Comparison of ENCODE assay signal across 10 mouse cellular contexts in genomic region chrX:143448636-143449346, GRCm38 (mm10). TPM values are rescaled to one million over a fixed set of nuclear protein-coding genes. Genes with fewer than 3 reads are reported as not detected.
DNase-seq lines count a peak whose midpoint lies in the region; ATAC-seq and TF ChIP-seq lines count a peak whose summit lies in the region.
"Had no signal": no experiment of that assay in that cellular context is flagged by ENCODE, and none has a peak within 500 bp of the region (broad histone marks: within the 10 kb centered on the region; RNA-seq: fewer than 3 reads in every experiment).

No protein-coding gene starts in this region.

- H3K9me3 ChIP-seq in hindbrain, postnatal 0 days (ENCODE audit: low read length), result no peaks in the 10 kb centered on the region
- H3K9me3 ChIP-seq in hindbrain, embryonic 12.5 days (replicated peaks), result no peaks in the 10 kb centered on the region
- no peaks in the 10 kb centered on the region for H3K9me3 ChIP-seq in lung, postnatal 0 days (ENCODE audit: low read length)
- H3K9me3 ChIP-seq in neural tube, embryonic 15.5 days (replicated peaks), result no peaks in the 10 kb centered on the region
- H3K9me3 ChIP-seq: heart, embryonic 13.5 days had no signal

- no peak overlapping the region for H3K27ac ChIP-seq in hindbrain, postnatal 0 days
- no peak overlapping the region for H3K27ac ChIP-seq in hindbrain, embryonic 12.5 days
- H3K27ac ChIP-seq in lung, postnatal 0 days (ENCODE audit: low read length), result no peak overlapping the region
- no peak overlapping the region for H3K27ac ChIP-seq in neural tube, embryonic 15.5 days (replicated peaks)
- H3K27ac ChIP-seq: heart, embryonic 13.5 days had no signal

- H3K9ac ChIP-seq in hindbrain, postnatal 0 days (replicated peaks; ENCODE audit: low read length), result no peak overlapping the region
- no peak overlapping the region for H3K9ac ChIP-seq in hindbrain, embryonic 12.5 days
- H3K9ac ChIP-seq in lung, postnatal 0 days (replicated peaks; ENCODE audit: low read depth), result no peak overlapping the region
- no peak overlapping the region for H3K9ac ChIP-seq in neural tube, embryonic 15.5 days (replicated peaks)
- H3K9ac ChIP-seq: heart, embryonic 13.5 days had no signal

- peak; percentile 47 for DNase-seq in hindbrain, postnatal 0 days (ENCODE audit: low spot score)
- DNase-seq in lung, postnatal 0 days (ENCODE audit: low spot score), result peak; percentile 33
- no peak for DNase-seq in lung, adult 2 months
- peak; percentile 38 for DNase-seq in brain, embryonic 14.5 days (ENCODE audit: low read depth)
- peak; percentile 10 for DNase-seq in mesoderm, embryonic 11.5 days (ENCODE audit: low read depth, low spot score)
- DNase-seq: spleen, adult 18-20 months had no signal

- no peak for TF ChIP-seq EP300 in lung, postnatal 0 days (IDR thresholded peaks at IDR 0.05)

- no peak for ATAC-seq in hindbrain, postnatal 0 days
- no peak for ATAC-seq in hindbrain, embryonic 12.5 days (ENCODE audit: low FRiP score)
- ATAC-seq in lung, postnatal 0 days, result no peak
- no peak for ATAC-seq in neural tube, embryonic 15.5 days (ENCODE audit: low FRiP score)

- H3K4me3 ChIP-seq in hindbrain, postnatal 0 days (ENCODE audit: low read length), result no peak overlapping the region
- no peak overlapping the region for H3K4me3 ChIP-seq in hindbrain, embryonic 12.5 days
- no peak overlapping the region for H3K4me3 ChIP-seq in lung, postnatal 0 days (ENCODE audit: low read depth, low read length)
- no peak overlapping the region for H3K4me3 ChIP-seq in lung, adult 2 months (replicated peaks; ENCODE audit: extremely low read depth, low read depth, low read length)
- no peak overlapping the region for H3K4me3 ChIP-seq in neural tube, embryonic 15.5 days (replicated peaks)
- H3K4me3 ChIP-seq: heart, embryonic 13.5 days had no signal

- no peak overlapping the region for H3K4me2 ChIP-seq in hindbrain, postnatal 0 days (ENCODE audit: low read depth, low read length)
- H3K4me2 ChIP-seq in hindbrain, embryonic 12.5 days (replicated peaks), result no peak overlapping the region
- H3K4me2 ChIP-seq in lung, postnatal 0 days (replicated peaks; ENCODE audit: low read depth, low read length), result no peak overlapping the region
- no peak overlapping the region for H3K4me2 ChIP-seq in neural tube, embryonic 15.5 days
- H3K4me2 ChIP-seq: heart, embryonic 13.5 days had no signal

- TF ChIP-seq CTCF in hindbrain, postnatal 0 days (IDR thresholded peaks at IDR 0.05; ENCODE audit: low read depth), result peak; percentile 68
- peak; percentile 60 for TF ChIP-seq CTCF in lung, postnatal 0 days (IDR thresholded peaks at IDR 0.05)
- no peak for TF ChIP-seq CTCF in lung, adult 2 months (IDR thresholded peaks at IDR 0.05; ENCODE audit: insufficient read depth, low read length)
- peak; percentile 53; the same call in 1 of the 2 replicates for TF ChIP-seq CTCF in brain, embryonic 14.5 days (IDR thresholded peaks at IDR 0.05; ENCODE audit: borderline replicate concordance, extremely low read depth, insufficient read depth, insufficient read length)

- no peak for TF ChIP-seq POLR2A in lung, adult 2 months (IDR thresholded peaks at IDR 0.05; ENCODE audit: borderline replicate concordance, extremely low read depth, low read depth, low read length)
- TF ChIP-seq POLR2A in brain, embryonic 14.5 days (IDR thresholded peaks at IDR 0.05; ENCODE audit: borderline replicate concordance, extremely low read depth, insufficient read depth, insufficient read length, poor library complexity, severe bottlenecking), result no peak

- 57% methylated on average over 7 of the region's 7 CpGs for WGBS in hindbrain, postnatal 0 days
- WGBS in hindbrain, embryonic 12.5 days, result 58% methylated on average over 7 of the region's 7 CpGs
- WGBS in lung, postnatal 0 days, result 43% methylated on average over 7 of the region's 7 CpGs
- 47% methylated on average over 7 of the region's 7 CpGs for WGBS in lung, adult 2 months
- WGBS in neural tube, embryonic 15.5 days, result 60% methylated on average over 7 of the region's 7 CpGs

- no peaks in the 10 kb centered on the region for H3K4me1 ChIP-seq in hindbrain, postnatal 0 days (ENCODE audit: insufficient read depth, low read length)
- H3K4me1 ChIP-seq in hindbrain, embryonic 12.5 days, result no peaks in the 10 kb centered on the region
- H3K4me1 ChIP-seq in lung, postnatal 0 days (ENCODE audit: insufficient read depth, low read depth, low read length), result no peaks in the 10 kb centered on the region
- no peaks in the 10 kb centered on the region for H3K4me1 ChIP-seq in lung, adult 2 months (ENCODE audit: control insufficient read depth, insufficient read depth, low read length)
- H3K4me1 ChIP-seq in neural tube, embryonic 15.5 days, result no peaks in the 10 kb centered on the region
- H3K4me1 ChIP-seq: heart, embryonic 13.5 days had no signal

- no peaks in the 10 kb centered on the region for H3K27me3 ChIP-seq in hindbrain, postnatal 0 days (ENCODE audit: insufficient read depth, low read length)
- peaks cover 9% of the 10 kb centered on the region for H3K27me3 ChIP-seq in hindbrain, embryonic 12.5 days
- no peaks in the 10 kb centered on the region for H3K27me3 ChIP-seq in lung, postnatal 0 days (replicated peaks; ENCODE audit: insufficient read depth, low read length)
- no peaks in the 10 kb centered on the region; the same call in 1 of the 2 replicates for H3K27me3 ChIP-seq in neural tube, embryonic 15.5 days (replicated peaks)

- H3K36me3 ChIP-seq in hindbrain, postnatal 0 days (ENCODE audit: insufficient read depth, low read length), result no peaks in the 10 kb centered on the region
- H3K36me3 ChIP-seq in hindbrain, embryonic 12.5 days, result no peaks in the 10 kb centered on the region
- H3K36me3 ChIP-seq in lung, postnatal 0 days (ENCODE audit: insufficient read depth, low read length), result no peaks in the 10 kb centered on the region
- no peaks in the 10 kb centered on the region for H3K36me3 ChIP-seq in neural tube, embryonic 15.5 days
- H3K36me3 ChIP-seq: heart, embryonic 13.5 days had no signal

RNA-seq across cellular contexts. Expression of gene Chrdl1, which starts 54.7 kb away (rescaled TPM):
- total RNA-seq in hindbrain, postnatal 0 days (2014; rRNA removed), result 3.6 TPM in 2 replicates
- 2.1 and 3.2 TPM in 2 replicates for polyA plus RNA-seq in hindbrain, postnatal 0 days (2015; fragmentation: Nextera tagmentation; extraction: Ambion mirVana)
- polyA plus RNA-seq in hindbrain, embryonic 12.5 days (2016; fragmentation: Nextera tagmentation; extraction: Ambion mirVana), result 10.4 and 12.5 TPM in 2 replicates
- polyA plus RNA-seq in lung, postnatal 0 days (2015; fragmentation: Nextera tagmentation; extraction: Ambion mirVana), result 0.14 and 0.20 TPM in 2 replicates
- polyA plus RNA-seq in lung, adult 2 months (2012; rRNA removed), result 5.2 and 12.8 TPM in 2 replicates
- 1.9 and 3.8 TPM in 2 replicates for polyA plus RNA-seq in brain, embryonic 14.5 days (2012; rRNA removed)
- polyA plus RNA-seq in neural tube, embryonic 15.5 days (2015; fragmentation: Nextera tagmentation; extraction: Ambion mirVana), result 2.0 and 2.9 TPM in 2 replicates
- total RNA-seq: monocyte, adult 5-6 weeks had no signal
